Mouse (Mus musculus) heart, postnatal 4 days (tissue): ENCODE measurements around the gene Cdk8. TPM values are rescaled to one million over a fixed set of nuclear protein-coding genes. Genes with fewer than 3 reads are reported as not detected.
"Not testable (repeated sequence)": the region's sequence is repeated elsewhere in the genome, so short reads cannot be mapped to it uniquely, and the experiment has no call there.

Experiments used
- DNase-seq: peaks from one replicate; pipeline ENCODE4 v3.0.0; 2021
- total RNA-seq, 2 experiments: library from RNA; stranded (reverse); gene quantifications; 2 replicates each; pipeline ENCODE4 v1.2.3; 2021

The Cdk8 gene
- 10 to 100 TPM; 25.5 to 26.5 TPM for total RNA-seq

- peak; percentile 92 for DNase-seq
Measured at GRCm38 (mm10) chr5:146230864-146231654, at the start of gene Cdk8. Cdk8 (plus strand) TSS chr5:146231230.

GRCm38 (mm10) chr5:146185204-146185603 is 45.8 kb upstream of the Cdk8 start, which contains the start of gene 1700001J03Rik:
1700001J03Rik (minus strand) TSS chr5:146185304.
- not testable (repeated sequence) for DNase-seq

GRCm38 (mm10) chr5:146187441-146187840 is 43.6 kb upstream of the Cdk8 start:
- DNase-seq = peak; percentile 71

GRCm38 (mm10) chr5:146188144-146188543 is 42.9 kb upstream of the Cdk8 start:
- DNase-seq = no peak

GRCm38 (mm10) chr5:146188712-146189111 is 42.3 kb upstream of the Cdk8 start:
- no peak for DNase-seq

- DNase-seq = no peak
Measured at GRCm38 (mm10) chr5:146190093-146190492, 40.9 kb upstream of the Cdk8 start.

- no peak for DNase-seq
Measured at GRCm38 (mm10) chr5:146190501-146191269, 40.3 kb upstream of the Cdk8 start.

GRCm38 (mm10) chr5:146193360-146193759 is 37.7 kb upstream of the Cdk8 start:
- DNase-seq = no peak

- no peak for DNase-seq
Measured at GRCm38 (mm10) chr5:146199073-146199472, 32.0 kb upstream of the Cdk8 start.

GRCm38 (mm10) chr5:146199540-146199939 is 31.5 kb upstream of the Cdk8 start:
- no peak for DNase-seq

GRCm38 (mm10) chr5:146200580-146200979 is 30.4 kb upstream of the Cdk8 start:
- no peak for DNase-seq

- DNase-seq = no peak
Measured at GRCm38 (mm10) chr5:146203921-146204320, 27.1 kb upstream of the Cdk8 start.

- DNase-seq = no peak
Measured at GRCm38 (mm10) chr5:146205537-146205936, 25.5 kb upstream of the Cdk8 start.

GRCm38 (mm10) chr5:146220501-146220878 is 10.5 kb upstream of the Cdk8 start:
- no peak for DNase-seq

- DNase-seq = peak; percentile 94
Measured at GRCm38 (mm10) chr5:146220879-146221714, 9.9 kb upstream of the Cdk8 start, which contains the start of gene Rnf6. Rnf6 (minus strand) TSS chr5:146221555.

GRCm38 (mm10) chr5:146221722-146222121 is 9.3 kb upstream of the Cdk8 start:
- no peak for DNase-seq

GRCm38 (mm10) chr5:146223786-146224185 is 7.2 kb upstream of the Cdk8 start:
- DNase-seq = no peak

GRCm38 (mm10) chr5:146227496-146227895 is 3.5 kb upstream of the Cdk8 start:
- DNase-seq = no peak

- no peak for DNase-seq
Measured at GRCm38 (mm10) chr5:146229869-146230650, 970 bp upstream of the Cdk8 start.

GRCm38 (mm10) chr5:146231655-146231996 is 596 bp downstream of the Cdk8 start:
- no peak for DNase-seq

- DNase-seq = no peak
Measured at GRCm38 (mm10) chr5:146232056-146232675, 1.1 kb downstream of the Cdk8 start.
